Mouse (Mus musculus): Measurements from ENCODE around the gene Ppil6. TPM values are rescaled to one million over a fixed set of nuclear protein-coding genes. Genes with fewer than 3 reads are reported as not detected.

The Ppil6 gene
- polyA plus RNA-seq, 1 experiment from 2014 or later = 1.8 TPM

GRCm38 (mm10) chr10:41509160-41509559 is 18.9 kb downstream of the Ppil6 start:
- H3K4me3 ChIP-seq (ENCODE audit: low read depth, low read length) = no peak overlapping the region
- H3K9me3 ChIP-seq (ENCODE audit: control insufficient read depth, low read depth, low read length) = no peaks in the 10 kb centered on the region
- H3K27me3 ChIP-seq (ENCODE audit: control insufficient read depth, insufficient read depth, low read length) = no peaks in the 10 kb centered on the region
- 37% methylated on average over 2 of the region's 2 CpGs for WGBS
- H3K9ac ChIP-seq (replicated peaks; ENCODE audit: low read depth, low read length) = no peak overlapping the region
- no peak overlapping the region for H3K4me2 ChIP-seq (replicated peaks; ENCODE audit: low read depth, low read length)
- H3K4me1 ChIP-seq (ENCODE audit: control insufficient read depth, insufficient read depth, low read length) = no peaks in the 10 kb centered on the region
- H3K27ac ChIP-seq (ENCODE audit: low read length) = no peak overlapping the region
- H3K36me3 ChIP-seq (ENCODE audit: control insufficient read depth, insufficient read depth, low read length) = no peaks in the 10 kb centered on the region
- no peak for ATAC-seq (ENCODE audit: insufficient number of reproducible peaks, insufficient read depth, low FRiP score, low read depth)

GRCm38 (mm10) chr10:41514301-41514700 is 24.1 kb downstream of the Ppil6 start:
- no peaks in the 10 kb centered on the region for H3K9me3 ChIP-seq (ENCODE audit: control insufficient read depth, low read depth, low read length)
- H3K36me3 ChIP-seq (ENCODE audit: control insufficient read depth, insufficient read depth, low read length) = no peaks in the 10 kb centered on the region
- no peak for ATAC-seq (ENCODE audit: insufficient number of reproducible peaks, insufficient read depth, low FRiP score, low read depth)
- no peak overlapping the region for H3K27ac ChIP-seq (ENCODE audit: low read length)
- 74% methylated on average over 4 of the region's 4 CpGs for WGBS
- H3K9ac ChIP-seq (replicated peaks; ENCODE audit: low read depth, low read length) = no peak overlapping the region
- 0 out of 2 replicates have a peak, but pooled peaks cover 3% of the 10 kb centered on the region for H3K4me1 ChIP-seq (ENCODE audit: control insufficient read depth, insufficient read depth, low read length)
- no peak overlapping the region for H3K4me3 ChIP-seq (ENCODE audit: low read depth, low read length)
- H3K27me3 ChIP-seq (ENCODE audit: control insufficient read depth, insufficient read depth, low read length) = no peaks in the 10 kb centered on the region
- H3K4me2 ChIP-seq (replicated peaks; ENCODE audit: low read depth, low read length) = no peak overlapping the region

- ATAC-seq (ENCODE audit: insufficient number of reproducible peaks, insufficient read depth, low FRiP score, low read depth) = no peak
Measured at GRCm38 (mm10) chr10:41514921-41515320, 24.7 kb downstream of the Ppil6 start.

GRCm38 (mm10) chr10:41518508-41518980 is 28.3 kb downstream of the Ppil6 start:
- H3K9me3 ChIP-seq (ENCODE audit: control insufficient read depth, low read depth, low read length) = no peaks in the 10 kb centered on the region
- H3K4me1 ChIP-seq (ENCODE audit: control insufficient read depth, insufficient read depth, low read length) = peaks cover 27% of the 10 kb centered on the region
- H3K9ac ChIP-seq (replicated peaks; ENCODE audit: low read depth, low read length) = peak overlapping the region; percentile 96
- WGBS = under 1% methylated on average over 23 of the region's 23 CpGs
- H3K36me3 ChIP-seq (ENCODE audit: control insufficient read depth, insufficient read depth, low read length) = peaks cover under 1% of the 10 kb centered on the region; the same call in 1 of the 2 replicates
- ATAC-seq (ENCODE audit: insufficient number of reproducible peaks, insufficient read depth, low FRiP score, low read depth) = peak; percentile 66
- H3K4me3 ChIP-seq (ENCODE audit: low read depth, low read length) = peak overlapping the region; percentile 97
- peak overlapping the region; percentile 73 for H3K4me2 ChIP-seq (replicated peaks; ENCODE audit: low read depth, low read length)
- H3K27ac ChIP-seq (ENCODE audit: low read length) = peak overlapping the region; percentile 96
- no peaks in the 10 kb centered on the region for H3K27me3 ChIP-seq (ENCODE audit: control insufficient read depth, insufficient read depth, low read length)

More at GRCm38 (mm10) chr10:41514921-41515320, 24.7 kb downstream of the Ppil6 start:
- Histone ChIP-seq H3K4me1 (ENCODE audit: control insufficient read depth, insufficient read depth, low read length) (0 out of 2 replicates have a peak, but pooled peaks cover 3% of the 10 kb centered on the region), H3K4me3 (ENCODE audit: low read depth, low read length) (no peak overlapping the region), H3K27ac (ENCODE audit: low read length) (no peak overlapping the region), H3K4me2 (replicated peaks; ENCODE audit: low read depth, low read length) (no peak overlapping the region), H3K27me3 (ENCODE audit: control insufficient read depth, insufficient read depth, low read length) (no peaks in the 10 kb centered on the region), H3K9ac (replicated peaks; ENCODE audit: low read depth, low read length) (no peak overlapping the region), H3K9me3 (ENCODE audit: control insufficient read depth, low read depth, low read length) (no peaks in the 10 kb centered on the region), H3K36me3 (ENCODE audit: control insufficient read depth, insufficient read depth, low read length) (no peaks in the 10 kb centered on the region)

GRCm38 (mm10) chr10:41518981-41519618 is 28.9 kb downstream of the Ppil6 start, which contains the start of gene Cd164:
Gene Cd164 (plus strand): TSS chr10:41519414.
- Histone ChIP-seq H3K4me3 (ENCODE audit: low read depth, low read length) (peak within 1 kb of the TSS; percentile 97), H3K36me3 (ENCODE audit: control insufficient read depth, insufficient read depth, low read length) (peaks cover 4% of the 10 kb centered on the region; the same call in 1 of the 2 replicates), H3K9ac (replicated peaks; ENCODE audit: low read depth, low read length) (peak within 1 kb of the TSS; percentile 96), H3K27me3 (ENCODE audit: control insufficient read depth, insufficient read depth, low read length) (no peaks in the 10 kb centered on the region), H3K9me3 (ENCODE audit: control insufficient read depth, low read depth, low read length) (no peaks in the 10 kb centered on the region), H3K4me2 (replicated peaks; ENCODE audit: low read depth, low read length) (peak within 1 kb of the TSS; percentile 73), H3K4me1 (ENCODE audit: control insufficient read depth, insufficient read depth, low read length) (peaks cover 27% of the 10 kb centered on the region), H3K27ac (ENCODE audit: low read length) (peak within 1 kb of the TSS; percentile 96)
- peak; percentile 94 for ATAC-seq (ENCODE audit: insufficient number of reproducible peaks, insufficient read depth, low FRiP score, low read depth)
- WGBS = under 1% methylated on average over 67 of the region's 69 CpGs

GRCm38 (mm10) chr10:41519640-41520409 is 29.6 kb downstream of the Ppil6 start:
- Histone ChIP-seq H3K4me1 (ENCODE audit: control insufficient read depth, insufficient read depth, low read length) (peaks cover 27% of the 10 kb centered on the region), H3K36me3 (ENCODE audit: control insufficient read depth, insufficient read depth, low read length) (peaks cover 4% of the 10 kb centered on the region; the same call in 1 of the 2 replicates), H3K4me3 (ENCODE audit: low read depth, low read length) (peak overlapping the region; percentile 97), H3K4me2 (replicated peaks; ENCODE audit: low read depth, low read length) (peak overlapping the region; percentile 73), H3K27ac (ENCODE audit: low read length) (peak overlapping the region; percentile 96), H3K27me3 (ENCODE audit: control insufficient read depth, insufficient read depth, low read length) (no peaks in the 10 kb centered on the region), H3K9ac (replicated peaks; ENCODE audit: low read depth, low read length) (peak overlapping the region; percentile 96), H3K9me3 (ENCODE audit: control insufficient read depth, low read depth, low read length) (no peaks in the 10 kb centered on the region)
- WGBS = under 1% methylated on average over 64 of the region's 65 CpGs
- no peak; the same call in 1 of the 2 replicates for ATAC-seq (ENCODE audit: insufficient number of reproducible peaks, insufficient read depth, low FRiP score, low read depth)

GRCm38 (mm10) chr10:41520410-41520673 is 30.1 kb downstream of the Ppil6 start:
- 3% methylated on average over 5 of the region's 5 CpGs for WGBS
- 0 out of 2 replicates have a peak overlapping the region, but pooled peaks have one; percentile 96 for H3K27ac ChIP-seq (ENCODE audit: low read length)

GRCm38 (mm10) chr10:41523386-41523785 is 33.1 kb downstream of the Ppil6 start:
- H3K36me3 ChIP-seq (ENCODE audit: control insufficient read depth, insufficient read depth, low read length) = peaks cover 12% of the 10 kb centered on the region; the same call in 1 of the 2 replicates
- H3K27ac ChIP-seq (ENCODE audit: low read length) = no peak overlapping the region
- no peak for ATAC-seq (ENCODE audit: insufficient number of reproducible peaks, insufficient read depth, low FRiP score, low read depth)
- 35% methylated on average over 3 of the region's 3 CpGs for WGBS
- H3K9ac ChIP-seq (replicated peaks; ENCODE audit: low read depth, low read length) = no peak overlapping the region
- no peak overlapping the region for H3K4me3 ChIP-seq (ENCODE audit: low read depth, low read length)
- H3K4me1 ChIP-seq (ENCODE audit: control insufficient read depth, insufficient read depth, low read length) = peaks cover 24% of the 10 kb centered on the region
- H3K9me3 ChIP-seq (ENCODE audit: control insufficient read depth, low read depth, low read length) = no peaks in the 10 kb centered on the region
- no peaks in the 10 kb centered on the region for H3K27me3 ChIP-seq (ENCODE audit: control insufficient read depth, insufficient read depth, low read length)
- H3K4me2 ChIP-seq (replicated peaks; ENCODE audit: low read depth, low read length) = no peak overlapping the region

More at GRCm38 (mm10) chr10:41520410-41520673, 30.1 kb downstream of the Ppil6 start:
- ATAC-seq (ENCODE audit: insufficient number of reproducible peaks, insufficient read depth, low FRiP score, low read depth) = no peak
- Histone ChIP-seq H3K9me3 (ENCODE audit: control insufficient read depth, low read depth, low read length) (no peaks in the 10 kb centered on the region), H3K4me3 (ENCODE audit: low read depth, low read length) (peak overlapping the region; percentile 97), H3K4me2 (replicated peaks; ENCODE audit: low read depth, low read length) (peak overlapping the region; percentile 73), H3K36me3 (ENCODE audit: control insufficient read depth, insufficient read depth, low read length) (peaks cover 7% of the 10 kb centered on the region; the same call in 1 of the 2 replicates), H3K4me1 (ENCODE audit: control insufficient read depth, insufficient read depth, low read length) (peaks cover 27% of the 10 kb centered on the region), H3K27me3 (ENCODE audit: control insufficient read depth, insufficient read depth, low read length) (no peaks in the 10 kb centered on the region), H3K9ac (replicated peaks; ENCODE audit: low read depth, low read length) (peak overlapping the region; percentile 96)

Measured in stomach, embryonic 14.5 days (tissue).